Mouse (Mus musculus) adrenal gland, postnatal 36 days (tissue): ENCODE results near the gene Rac1. TPM values are rescaled to one million over a fixed set of nuclear protein-coding genes. Genes with fewer than 3 reads are reported as not detected.

ENCODE experiments used
- DNase-seq, 2 experiments: peaks; one replicate each; pipeline ENCODE4 v3.0.0; 2021; ENCODE audit warnings: mixed read lengths in 1 of 2
- total RNA-seq, 2 experiments: library from RNA; stranded (reverse); gene quantifications; 2 replicates each; pipeline ENCODE4 v1.2.3; 2021

Rac1 gene
- total RNA-seq, 2 experiments from 2014 or later, result 372 to 394 TPM

GRCm38 (mm10) chr5:143495708-143496107 lies 32.1 kb downstream of the Rac1 start:
- no peak for DNase-seq

GRCm38 (mm10) chr5:143493163-143493562 lies 34.7 kb downstream of the Rac1 start:
- no peak for DNase-seq

- no peak for DNase-seq
Measured at GRCm38 (mm10) chr5:143491736-143492135, 36.1 kb downstream of the Rac1 start.

GRCm38 (mm10) chr5:143489749-143490342 lies 38.0 kb downstream of the Rac1 start:
- peak; percentile 25 to 28 for DNase-seq

- DNase-seq, result no peak
Measured at GRCm38 (mm10) chr5:143487998-143488397, 39.8 kb downstream of the Rac1 start.

- DNase-seq, result no peak
Measured at GRCm38 (mm10) chr5:143487193-143487592, 40.6 kb downstream of the Rac1 start.

- no peak for DNase-seq
Measured at GRCm38 (mm10) chr5:143484955-143485354, 42.9 kb downstream of the Rac1 start.

DNA sequence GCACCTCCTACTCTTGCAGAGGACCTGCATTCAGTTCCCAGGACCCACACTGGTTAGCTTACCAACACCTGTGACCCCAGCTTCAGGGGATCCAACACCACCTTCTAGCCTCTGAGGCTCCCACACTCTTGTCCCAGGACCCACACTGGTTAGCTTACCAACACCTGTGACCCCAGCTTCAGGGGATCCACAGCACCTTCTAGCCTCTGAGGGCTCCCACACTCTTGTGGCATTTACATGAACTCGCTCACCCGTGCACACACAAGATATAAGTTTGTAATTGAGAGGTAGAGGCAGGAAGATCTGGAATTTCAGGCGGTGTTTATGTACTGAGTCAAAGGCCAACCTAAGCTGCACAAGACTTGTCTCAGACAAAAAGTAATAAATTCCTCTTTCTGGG lies 49.9 kb downstream of the Rac1 start:
- DNase-seq, result no peak

DNA sequence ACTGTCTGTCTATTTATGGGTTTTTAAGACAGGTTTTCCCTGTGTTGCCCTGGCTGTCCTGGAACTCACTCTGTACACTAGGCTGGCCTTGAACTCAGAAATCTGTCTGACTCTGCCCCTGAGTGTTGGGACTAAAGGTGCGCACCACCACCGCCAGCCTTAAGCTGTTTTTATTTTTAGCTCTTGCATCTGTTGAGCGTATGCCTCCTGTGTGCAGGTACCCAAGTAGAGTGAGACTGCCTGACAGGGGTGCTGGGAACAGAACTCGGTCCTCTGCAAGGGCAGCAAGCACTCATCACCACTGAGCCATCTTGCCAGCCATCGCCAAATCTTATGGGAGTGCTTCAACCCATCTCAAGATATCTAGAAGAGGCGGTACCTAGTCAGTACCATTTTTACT lies 51.8 kb downstream of the Rac1 start:
- DNase-seq, result no peak

DNA sequence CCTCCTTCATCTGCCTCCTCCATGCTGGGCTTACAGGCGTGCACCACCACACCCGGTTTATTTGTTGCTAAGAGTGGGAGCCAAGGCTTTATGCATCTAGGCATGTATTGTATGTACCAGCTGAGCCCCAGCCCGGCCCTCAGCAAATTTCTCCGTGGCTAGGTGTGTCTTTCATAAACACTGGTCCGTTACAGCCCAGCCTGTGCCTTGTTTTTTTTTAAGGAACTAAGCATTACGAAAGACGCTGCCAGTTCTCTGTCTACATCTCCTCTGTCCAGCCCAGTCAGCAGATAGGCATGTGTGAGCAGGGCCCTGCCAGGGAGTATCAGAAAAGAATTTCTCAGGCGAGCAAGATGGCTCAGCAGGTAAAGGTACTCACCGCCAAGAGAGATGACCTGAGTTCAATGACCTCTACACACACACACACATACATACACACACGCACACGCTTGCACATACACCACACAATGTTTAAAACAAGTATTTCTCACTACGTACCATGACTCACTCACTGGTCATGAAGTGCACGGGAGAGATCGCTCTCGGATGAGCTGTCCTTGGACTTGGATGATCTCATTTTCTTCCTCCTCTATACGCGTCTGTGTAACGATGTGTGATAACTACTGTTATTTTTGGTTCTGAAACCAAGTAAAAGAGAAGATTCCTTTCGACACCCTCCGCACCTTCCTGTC lies 52.5 kb downstream of the Rac1 start:
- DNase-seq, result peak; percentile 33 to 41

GRCm38 (mm10) chr5:143471953-143472618 lies 55.8 kb downstream of the Rac1 start:
- no peak for DNase-seq

DNA sequence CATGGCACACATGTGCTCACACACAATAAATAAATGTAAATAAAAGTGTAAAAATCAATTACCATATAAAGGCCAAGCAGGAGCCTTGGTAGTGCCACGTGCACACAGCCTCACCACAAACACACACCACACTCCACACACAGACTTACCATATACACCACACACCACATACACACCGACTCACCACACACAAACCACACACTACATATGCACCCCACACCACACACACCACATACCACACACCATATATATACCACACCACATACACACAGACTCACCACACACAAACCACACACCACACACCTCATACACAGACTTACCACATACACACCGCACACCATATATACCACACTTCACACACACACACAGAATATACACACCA lies 56.7 kb downstream of the Rac1 start:
- no peak for DNase-seq

GRCm38 (mm10) chr5:143470421-143471164 lies 57.2 kb downstream of the Rac1 start:
- peak in 1 of 2 experiments; percentile 47 for DNase-seq

GRCm38 (mm10) chr5:143469628-143470027 lies 58.2 kb downstream of the Rac1 start:
- DNase-seq, result no peak

GRCm38 (mm10) chr5:143467931-143468330 lies 59.9 kb downstream of the Rac1 start:
- DNase-seq, result no peak

DNA sequence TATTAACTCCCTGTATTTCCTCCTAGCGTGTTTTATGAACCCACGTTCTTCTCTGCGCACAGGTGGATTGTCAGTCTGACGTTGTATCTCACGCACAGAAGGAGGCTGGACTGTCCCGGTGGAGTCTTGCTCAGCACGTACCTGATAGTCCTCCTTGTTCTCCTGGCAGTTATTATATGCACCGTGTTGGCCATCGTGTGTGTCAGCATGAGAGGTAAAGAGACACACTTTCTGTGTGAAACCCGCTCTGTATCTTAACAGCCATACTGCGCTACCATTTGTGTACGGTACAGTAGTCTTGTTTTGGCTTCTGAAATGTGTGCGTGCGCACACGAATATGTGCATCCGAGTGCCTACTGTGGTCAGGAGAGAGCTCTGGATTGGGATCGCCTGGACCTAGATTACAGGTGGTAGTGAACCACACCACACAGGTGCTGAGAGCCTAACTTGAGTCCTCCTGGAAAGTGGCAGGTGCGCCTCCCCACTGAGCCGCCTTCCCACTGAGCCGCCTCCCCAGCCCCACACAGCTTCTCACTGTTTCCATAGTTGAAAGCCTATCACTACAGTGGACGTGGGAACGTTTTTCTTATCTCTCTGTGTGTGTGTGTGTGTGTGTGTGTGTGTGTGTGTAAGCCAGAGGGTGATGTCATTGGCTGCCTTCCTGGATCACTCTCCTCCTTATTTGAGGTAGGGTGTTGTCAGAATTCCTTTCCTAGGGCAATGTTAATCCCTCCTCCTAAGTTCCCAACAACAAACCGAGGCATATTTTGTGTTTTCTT lies 60.8 kb downstream of the Rac1 start:
- DNase-seq, result no peak

DNA sequence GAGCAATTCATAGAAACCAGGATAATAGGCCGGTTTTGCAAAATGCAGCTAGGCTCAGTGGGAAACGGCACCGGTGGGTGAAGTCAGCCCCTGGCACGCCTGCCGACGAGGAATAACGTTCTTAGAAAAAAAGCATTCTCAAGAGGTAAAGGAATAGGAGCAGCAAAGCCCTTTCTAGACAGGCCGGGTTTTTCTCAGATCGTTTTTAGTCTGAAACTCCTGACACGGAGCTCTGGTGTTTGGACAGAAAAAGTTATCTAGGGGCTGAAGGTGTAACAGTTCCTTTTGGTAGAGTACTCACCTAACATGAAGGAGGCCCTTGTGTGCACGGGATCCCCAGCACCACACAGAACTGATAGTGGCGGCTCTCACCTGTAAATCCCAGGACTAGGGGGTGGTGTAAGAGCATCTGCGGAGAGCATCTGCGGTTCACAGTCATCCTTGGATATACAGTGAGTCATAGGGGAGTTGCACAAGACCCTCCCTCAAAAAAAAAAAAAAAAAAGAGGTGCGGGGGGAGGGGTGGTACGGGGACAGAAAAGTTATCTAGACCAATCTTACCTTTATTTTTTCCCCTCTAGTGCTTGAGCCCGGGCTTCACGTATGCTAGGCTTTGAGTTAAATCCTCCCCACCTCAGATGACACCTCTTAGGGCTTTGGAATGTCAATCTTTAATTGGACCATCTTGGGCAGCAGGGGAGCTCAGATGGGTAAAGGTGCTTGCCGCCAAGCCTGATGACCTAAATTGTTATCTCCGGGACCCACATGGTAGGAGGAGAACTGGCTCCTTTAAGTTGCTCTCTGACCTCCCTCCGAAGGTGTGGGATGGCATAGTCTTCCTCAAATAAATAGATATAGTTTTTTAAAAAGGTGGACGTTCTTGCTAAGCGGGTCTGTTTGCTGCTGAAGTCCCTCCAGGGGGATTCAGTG lies 62.4 kb downstream of the Rac1 start:
- no peak for DNase-seq

DNA sequence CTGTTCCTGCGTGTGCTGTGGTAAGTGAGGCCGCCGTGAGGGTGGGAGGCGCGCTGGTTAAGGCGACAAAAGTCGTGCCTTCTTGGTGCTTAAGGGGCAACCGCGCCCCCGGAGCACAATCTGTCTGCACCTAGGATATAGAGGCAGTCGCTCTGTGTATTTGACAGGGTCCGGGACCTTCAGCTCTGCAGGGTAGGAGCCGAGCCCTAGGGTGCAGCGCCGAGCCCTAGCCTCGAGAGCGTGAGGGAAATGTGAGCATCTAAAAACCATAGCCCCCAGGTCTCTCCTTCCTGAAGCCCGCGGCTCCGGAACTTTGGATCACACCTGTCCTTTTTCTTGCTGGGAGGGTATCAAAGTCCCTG lies 63.1 kb downstream of the Rac1 start:
- no peak for DNase-seq

DNA sequence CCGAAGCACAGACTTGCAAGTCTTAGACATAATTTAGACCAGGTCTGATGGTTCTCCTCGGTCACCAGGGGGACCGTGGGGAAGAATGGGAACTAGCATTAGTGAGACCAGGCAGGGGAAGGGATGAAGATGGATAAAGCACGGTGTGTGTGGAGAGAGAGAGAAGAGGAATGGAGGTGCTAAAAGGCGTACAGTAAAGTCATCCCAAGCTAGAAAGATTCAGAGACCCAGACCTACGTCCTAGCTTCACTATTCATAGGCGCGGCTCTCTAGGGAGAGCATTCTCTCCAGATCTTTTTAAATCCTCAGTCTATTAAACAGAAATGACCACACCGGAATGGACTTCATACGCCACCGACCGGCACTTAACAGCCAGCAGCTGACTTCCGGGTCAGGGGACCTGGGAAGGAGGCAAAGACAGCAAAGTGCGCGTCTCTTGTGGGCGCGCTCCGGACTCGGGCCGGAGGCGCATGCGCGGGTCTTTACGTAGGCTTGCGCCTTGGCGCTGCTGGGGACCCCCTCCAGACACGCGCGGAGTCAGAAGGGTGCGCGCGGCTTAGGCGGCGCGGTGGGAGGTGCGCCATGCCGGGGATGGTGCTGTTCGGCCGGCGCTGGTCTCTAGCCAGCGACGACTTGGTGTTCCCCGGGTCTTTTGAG lies 63.6 kb downstream of the Rac1 start, which contains the start of gene Daglb:
TSS of gene Daglb (plus strand) at position 485 of the 657 bp plus-strand sequence.
- DNase-seq, result peak; percentile 94 to 95

DNA sequence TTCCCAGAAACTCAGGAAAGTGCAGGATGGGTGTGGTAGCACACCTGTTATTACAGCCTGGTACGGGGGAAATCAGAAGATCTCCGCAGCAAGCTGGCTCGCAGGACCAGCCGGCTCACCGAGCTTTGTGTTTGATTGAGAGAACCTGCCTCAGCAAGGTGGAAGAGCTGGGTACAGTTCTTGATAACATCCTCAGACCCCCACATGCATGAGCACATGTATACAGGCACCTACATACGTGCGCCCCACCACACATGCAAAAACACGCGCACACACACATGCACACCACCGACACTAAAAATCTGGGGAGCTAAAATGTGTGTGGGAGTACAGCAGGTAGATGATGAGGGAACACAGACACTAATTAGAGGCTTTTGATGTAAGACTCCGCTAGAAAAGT lies 64.2 kb downstream of the Rac1 start:
- no peak for DNase-seq
